Mouse (Mus musculus) B cell, adult 2 months (primary cell): ENCODE data around the gene Lin7b.
"Not testable (repeated sequence)": the region's sequence is repeated elsewhere in the genome, so short reads cannot be mapped to it uniquely, and the experiment has no call there.

ENCODE experiments used
- DNase-seq, 2 experiments: peaks; one replicate each; pipeline ENCODE4 v3.0.0; 2022

Gene Lin7b

DNA sequence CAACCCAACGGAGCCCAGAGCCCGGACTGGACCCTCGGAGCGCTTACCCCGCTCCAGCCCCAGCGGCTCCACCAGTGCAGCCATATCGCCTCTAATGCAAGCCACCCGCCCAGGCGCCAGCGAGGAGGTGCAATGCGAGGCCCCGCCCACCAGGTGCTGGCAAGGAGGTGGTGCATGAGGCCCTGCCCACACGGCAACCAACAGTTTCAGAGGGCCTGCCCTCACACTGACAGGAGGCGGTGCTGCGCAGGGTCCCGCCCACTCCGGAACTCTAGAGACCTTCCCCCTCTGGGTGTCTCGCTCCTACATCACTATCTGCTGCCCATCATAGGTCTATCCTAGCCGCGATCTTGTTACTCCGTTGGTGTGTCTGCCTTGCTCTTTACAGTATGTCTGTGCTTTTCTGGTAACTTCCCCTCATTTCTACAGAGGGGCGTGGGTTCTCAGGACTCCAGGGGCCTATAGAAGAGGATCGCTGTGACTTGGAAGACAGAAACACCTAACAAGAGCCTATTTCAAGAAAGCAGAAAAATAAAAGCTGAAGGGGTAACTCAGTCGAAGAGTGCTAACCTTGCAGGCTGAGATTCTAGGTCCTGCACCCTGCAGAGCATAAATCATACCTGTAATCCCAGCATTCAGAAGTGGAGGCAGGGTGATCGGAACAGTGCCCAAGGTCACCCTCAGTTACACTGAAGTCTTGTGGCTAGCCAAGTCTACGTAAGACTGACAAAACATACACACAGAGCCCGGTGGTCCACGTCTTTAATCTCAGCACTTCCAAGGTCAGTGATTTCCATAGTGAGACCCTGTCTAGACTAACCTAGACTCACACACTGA lies at the start of gene Lin7b:
Gene Lin7b, minus strand, starts transcription at position 109 of the 837 bp plus-strand sequence.
- DNase-seq, result peak; percentile 95 to 96

DNA sequence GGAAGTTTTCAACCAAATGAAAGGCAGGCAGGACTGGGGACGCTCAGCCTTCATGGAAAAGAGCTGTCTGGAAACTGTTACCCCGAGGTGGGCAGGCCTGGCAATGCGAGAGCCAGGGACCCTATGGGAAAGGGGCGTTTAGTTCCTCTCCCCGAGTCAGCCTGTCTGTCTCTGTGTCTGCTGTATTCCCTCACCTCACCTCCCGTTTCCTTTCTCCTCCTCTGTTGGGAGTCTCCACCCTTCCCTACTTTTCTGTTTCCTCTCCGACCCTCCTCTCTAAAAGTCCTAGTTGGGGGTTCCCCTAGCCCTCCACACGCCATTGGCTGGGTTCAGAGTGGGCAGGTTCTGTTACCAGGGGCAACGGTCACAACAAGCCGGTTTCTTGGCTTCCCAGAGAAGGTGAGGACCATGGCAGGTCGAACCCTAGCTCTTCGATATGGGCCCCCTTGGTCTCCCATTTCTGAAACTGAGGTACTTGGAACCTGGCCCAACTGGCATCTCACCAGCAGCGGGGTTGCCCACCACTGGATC lies 47.6 kb upstream of the Lin7b start:
- no peak for DNase-seq

DNA sequence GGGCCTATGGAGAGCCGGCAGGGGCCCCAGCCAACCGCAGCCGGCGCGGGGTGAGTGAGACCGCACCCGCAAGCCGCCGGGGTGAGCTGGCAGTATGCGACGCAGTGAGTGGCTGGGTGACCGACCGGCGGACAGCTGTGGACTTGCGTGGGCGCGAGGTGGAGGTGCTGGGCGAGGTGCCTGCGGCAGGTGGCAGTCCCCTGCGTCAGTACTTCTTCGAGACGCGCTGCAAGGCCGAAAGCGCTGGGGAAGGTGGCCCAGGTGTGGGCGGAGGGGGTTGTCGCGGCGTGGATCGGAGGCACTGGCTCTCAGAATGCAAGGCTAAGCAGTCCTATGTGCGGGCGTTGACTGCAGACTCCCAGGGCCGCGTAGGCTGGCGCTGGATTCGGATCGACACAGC lies 45.3 kb upstream of the Lin7b start:
- DNase-seq, result peak; percentile 23 to 27

DNA sequence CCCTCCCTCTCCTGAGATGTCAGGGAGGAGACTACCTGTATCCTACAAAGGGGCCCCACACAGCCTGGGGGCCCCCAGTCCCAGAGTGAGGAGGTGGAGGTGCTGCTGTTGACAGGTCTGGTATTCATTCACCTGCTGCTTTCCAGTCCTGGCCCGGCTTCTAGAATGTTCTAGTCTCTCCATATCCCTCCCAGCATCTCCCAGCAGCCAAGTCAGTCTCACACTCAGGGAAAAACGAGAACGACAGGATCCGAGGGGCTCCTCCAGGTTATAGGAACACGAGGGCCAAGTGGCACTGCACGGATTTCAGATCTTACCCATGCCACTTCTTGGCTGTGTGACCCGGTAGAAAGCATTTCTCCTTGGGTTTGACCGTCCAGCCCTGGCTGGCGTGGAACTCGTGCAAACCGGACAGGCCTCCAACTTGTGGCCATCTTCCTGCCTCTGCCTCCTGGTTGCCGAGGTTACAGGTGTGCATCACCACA lies 44.4 kb upstream of the Lin7b start:
- DNase-seq, result no peak

DNA sequence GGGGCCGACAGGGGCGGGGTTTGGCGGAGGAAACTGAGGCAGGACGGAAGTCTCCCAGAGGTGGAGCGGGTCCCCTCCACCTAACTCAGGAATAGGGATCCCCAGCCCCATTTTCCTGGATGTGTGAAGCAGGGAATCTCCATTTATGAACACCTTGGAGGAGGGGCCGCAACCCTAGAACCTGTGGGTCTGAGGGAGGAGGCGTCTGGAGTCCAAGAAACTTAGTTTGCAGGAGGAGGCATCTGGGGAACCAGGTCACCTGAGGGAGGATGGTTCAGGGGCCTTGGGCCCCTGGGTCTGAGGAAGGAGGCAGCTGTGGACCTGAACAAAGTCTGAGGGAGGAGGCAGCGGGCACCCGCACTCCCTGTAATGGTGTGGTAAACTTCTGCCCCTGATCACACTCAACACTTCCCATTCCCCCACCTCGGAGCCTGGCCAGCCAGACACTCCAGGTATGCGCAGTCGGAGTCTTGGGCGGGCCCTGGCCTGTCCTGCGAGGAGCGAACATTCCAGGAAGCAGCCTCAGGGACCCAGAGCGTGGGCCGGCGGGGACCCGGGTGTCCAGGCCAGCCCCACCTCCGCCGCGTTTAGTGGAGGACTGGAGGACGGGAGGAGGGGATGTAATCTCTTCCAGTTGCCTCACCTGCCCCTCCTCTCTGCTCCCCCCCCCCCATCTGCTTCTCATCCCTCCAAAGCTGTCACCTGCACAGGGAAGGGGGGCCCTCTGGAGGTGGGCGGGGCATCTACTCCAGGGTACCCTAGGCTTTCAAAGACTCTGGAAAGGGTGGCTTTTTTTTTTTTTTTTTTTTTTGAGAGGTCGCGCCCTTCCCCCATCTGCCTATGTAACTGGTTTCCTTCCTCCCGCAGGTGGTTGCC lies 43.7 kb upstream of the Lin7b start:
- DNase-seq, result peak; percentile 13 to 21

DNA sequence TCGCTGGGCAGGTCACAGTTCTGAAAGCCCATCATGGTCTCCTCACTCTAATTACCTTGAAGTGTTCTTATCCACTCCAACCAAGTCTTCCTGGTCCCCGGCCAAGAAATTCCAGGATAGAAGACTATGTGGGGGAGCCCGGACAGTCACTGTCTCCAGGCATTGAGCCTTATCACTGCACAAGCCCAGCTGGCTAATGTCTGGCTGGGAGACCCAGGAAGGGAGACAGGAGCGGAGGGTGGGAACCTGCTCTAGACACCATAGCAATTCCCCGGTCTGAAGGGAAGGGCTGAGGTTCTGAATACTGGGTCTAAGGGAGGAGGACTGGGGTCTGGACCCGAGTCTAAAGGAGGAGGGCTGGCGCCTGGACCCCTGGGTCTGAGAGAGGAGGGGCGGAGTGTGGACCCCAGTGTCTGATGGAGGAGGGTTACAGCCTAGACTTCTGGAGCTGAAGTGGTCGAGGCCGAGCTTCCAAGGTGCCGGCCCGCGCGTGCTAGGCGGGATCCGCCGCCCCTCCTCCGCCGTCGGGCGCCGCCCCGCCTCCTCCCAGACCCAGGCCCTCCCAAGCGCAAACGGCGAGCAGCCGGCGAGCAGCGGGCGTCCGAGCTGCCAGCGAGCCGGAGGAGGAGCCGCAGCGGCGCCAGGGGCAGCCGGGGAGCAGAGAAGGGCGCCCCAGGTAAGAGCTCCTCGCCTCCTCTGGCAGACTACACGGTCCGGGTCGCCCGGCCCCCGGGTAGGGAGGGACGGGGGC lies 42.9 kb upstream of the Lin7b start, which contains the start of gene Ntf5:
Gene Ntf5, plus strand, starts transcription at position 583 of the 751 bp plus-strand sequence.
- DNase-seq, result peak in 1 of 2 experiments; percentile 18

DNA sequence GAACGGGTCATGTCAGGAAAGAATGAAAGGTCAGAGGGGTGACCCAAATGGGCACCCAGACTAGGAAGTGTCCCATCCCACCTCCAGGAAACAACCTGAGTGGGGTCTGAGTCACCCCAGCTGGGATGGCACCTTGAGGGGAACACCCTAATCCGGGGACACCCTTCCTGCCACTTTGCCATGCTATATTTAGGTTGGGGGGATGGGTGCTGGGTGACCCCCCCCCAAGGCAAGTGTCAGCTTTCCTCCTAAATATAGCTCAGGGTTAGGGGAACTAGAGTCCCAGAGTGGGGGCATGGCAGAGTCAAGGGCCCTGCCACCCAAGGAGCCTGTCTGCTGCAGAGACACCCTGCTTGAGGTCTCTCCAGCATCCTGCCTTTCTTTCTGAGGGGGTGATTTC lies 42.0 kb upstream of the Lin7b start:
- no peak for DNase-seq

DNA sequence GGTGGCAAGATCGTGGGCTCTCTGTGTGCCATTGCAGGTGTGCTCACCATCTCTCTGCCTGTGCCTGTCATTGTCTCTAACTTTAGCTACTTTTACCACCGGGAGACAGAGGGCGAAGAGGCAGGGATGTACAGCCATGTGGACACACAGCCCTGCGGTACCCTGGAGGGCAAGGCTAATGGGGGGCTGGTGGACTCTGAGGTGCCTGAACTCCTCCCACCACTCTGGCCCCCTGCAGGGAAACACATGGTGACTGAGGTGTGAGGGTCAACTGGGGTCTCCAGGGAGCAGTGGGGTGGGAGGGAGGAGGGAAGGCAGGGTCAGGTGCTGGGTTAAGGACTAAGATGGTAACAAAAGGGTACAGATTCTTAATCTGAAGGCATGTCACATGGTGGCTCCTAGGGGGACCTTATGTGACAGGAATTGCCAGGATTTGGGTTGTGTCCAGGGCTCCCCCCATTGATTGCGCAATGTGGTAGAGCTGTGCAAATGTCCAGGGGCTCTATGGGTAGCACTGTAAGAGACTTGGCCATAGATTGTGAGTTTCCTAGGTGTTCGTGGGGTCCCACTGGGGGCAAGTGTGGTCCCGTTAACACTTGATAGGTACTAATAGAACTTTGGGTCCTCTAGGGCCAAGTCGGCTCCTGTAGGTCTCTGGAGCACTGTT lies 39.2 kb upstream of the Lin7b start:
- no peak for DNase-seq

DNA sequence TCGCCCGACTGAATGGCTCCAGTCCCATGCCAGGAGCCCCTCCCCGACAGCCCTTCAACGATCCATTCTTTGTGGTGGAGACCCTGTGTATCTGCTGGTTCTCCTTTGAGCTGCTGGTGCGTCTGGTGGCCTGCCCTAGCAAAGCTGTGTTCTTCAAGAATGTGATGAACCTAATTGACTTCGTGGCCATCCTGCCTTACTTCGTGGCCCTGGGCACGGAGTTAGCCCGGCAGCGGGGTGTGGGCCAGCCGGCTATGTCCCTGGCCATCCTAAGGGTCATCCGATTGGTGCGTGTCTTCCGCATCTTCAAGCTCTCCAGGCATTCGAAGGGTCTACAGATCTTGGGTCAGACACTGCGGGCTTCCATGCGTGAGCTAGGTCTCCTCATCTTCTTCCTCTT lies 38.6 kb upstream of the Lin7b start:
- DNase-seq, result no peak

DNA sequence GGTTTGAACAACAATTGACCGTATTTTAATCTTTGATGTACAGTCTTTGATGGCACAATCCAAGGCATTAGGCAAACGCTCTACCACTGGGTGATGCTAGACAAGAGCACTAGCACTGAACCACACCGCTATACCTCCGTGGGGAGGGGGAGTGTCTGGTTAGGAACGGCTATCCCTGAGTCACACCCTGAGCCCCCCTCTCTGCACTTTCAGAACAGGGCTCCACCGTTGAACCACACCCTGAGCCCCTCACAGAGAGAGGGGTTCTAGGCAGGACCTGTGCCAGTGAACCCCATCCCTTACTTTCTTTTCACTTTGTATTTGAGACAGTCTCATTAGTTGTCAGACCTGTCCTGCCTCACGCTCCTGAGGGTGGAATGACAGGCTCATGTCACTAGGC lies 38.0 kb upstream of the Lin7b start:
- no peak for DNase-seq

DNA sequence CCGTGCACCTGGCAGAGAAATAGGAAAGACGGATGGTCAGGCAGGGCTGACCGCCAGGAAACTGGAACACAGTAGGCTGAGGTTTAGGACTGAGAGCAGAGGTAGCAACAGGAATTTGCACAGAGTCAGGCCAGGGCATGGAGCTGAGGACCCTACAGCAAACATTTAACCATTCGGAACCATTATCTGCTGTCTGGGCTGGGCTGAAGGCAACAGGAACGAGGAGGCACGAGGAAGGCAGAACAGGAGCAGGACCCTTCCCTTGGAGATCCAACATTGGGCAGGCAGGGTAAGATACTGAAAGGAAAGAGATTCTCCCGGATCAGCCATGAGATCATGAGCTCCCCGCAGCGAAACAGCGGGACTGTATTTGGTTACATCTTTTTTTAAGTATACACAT lies 37.5 kb upstream of the Lin7b start:
- no peak for DNase-seq

DNA sequence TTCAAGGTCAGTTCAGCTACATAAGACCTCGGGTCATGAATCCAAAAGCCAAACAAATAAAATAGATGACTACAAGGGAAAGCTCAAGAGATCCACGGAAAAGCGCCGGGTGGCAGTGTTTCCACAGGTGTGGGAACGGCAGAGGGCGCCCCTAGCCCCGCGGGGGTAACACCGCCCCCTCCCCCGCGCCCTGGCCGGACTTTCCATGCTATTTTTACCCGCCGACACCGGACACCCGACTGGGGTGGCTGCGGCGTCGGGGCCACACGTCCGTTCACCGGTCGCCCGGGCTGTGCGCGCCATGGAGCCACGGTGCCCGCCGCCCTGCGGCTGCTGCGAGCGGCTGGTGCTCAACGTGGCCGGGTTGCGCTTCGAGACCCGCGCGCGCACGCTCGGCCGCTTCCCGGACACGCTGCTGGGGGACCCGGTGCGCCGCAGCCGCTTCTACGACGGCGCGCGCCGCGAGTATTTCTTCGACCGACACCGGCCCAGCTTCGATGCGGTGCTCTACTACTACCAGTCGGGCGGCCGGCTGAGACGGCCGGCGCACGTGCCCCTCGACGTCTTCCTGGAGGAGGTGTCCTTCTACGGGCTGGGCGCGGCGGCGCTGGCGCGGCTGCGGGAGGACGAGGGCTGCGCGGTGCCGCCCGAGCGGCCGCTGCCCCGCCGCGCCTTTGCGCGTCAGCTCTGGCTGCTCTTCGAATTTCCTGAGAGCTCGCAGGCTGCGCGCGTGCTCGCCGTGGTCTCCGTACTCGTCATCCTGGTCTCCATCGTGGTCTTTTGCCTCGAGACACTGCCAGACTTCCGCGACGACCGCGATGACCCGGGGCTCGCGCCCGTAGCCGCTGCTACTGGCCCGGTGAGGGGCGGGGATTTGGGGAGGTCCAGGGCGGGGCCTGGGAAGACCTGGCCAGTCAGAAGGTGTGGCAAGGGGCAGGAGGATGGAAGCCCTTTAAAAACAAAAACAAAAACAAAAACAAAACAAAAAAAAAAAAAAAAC lies 36.1 kb upstream of the Lin7b start:
- peak; percentile 16 to 36 for DNase-seq

DNA sequence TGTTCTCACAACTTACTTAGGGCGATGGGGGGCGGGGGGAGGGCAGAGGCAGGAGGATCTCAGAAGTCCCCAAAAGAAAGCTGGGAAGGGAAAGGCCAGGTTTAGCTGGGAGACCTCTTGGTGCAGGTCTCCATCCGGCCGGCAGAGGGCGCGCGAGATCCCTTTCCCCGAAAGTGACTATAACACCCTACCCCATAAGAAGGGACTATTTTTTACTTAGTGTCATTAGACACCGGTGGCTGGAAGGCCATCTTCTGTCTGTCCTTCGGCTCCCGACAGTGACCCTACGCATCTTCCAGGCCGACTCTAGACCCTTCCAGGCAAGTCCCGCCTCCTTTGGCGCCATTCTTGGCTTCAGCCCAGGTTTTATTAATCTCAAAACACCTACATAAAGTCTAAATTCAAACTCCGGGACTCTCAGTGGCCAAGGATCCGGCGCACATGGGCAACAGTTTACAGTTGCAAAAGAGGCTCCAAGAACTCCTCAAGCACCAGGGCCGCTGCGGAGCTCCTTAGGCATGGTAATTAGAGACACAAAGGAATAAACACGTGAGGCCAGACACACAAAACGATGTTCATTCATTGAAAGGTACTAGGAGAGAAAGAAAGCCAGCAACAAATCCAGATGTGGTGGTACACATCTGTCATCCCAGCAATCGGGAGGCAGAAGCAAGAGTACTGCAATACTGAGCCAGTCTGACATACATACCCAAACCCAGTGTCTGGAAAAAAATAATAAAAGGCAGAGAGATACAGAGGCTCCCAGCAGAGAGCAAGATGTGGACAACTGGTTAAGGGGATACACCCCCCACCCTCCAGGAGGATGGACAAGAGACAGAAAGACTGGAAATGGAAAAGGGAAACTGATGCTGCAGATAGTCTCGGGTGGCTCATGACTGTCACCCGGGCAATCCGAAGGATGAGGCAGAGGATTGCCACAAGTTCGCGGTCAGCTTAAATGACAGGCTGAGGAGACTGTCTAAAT lies 35.0 kb upstream of the Lin7b start, which contains the start of gene Kcna7:
Gene Kcna7, plus strand, starts transcription at position 563 of the 985 bp plus-strand sequence.
- peak; percentile 84 for DNase-seq

DNA sequence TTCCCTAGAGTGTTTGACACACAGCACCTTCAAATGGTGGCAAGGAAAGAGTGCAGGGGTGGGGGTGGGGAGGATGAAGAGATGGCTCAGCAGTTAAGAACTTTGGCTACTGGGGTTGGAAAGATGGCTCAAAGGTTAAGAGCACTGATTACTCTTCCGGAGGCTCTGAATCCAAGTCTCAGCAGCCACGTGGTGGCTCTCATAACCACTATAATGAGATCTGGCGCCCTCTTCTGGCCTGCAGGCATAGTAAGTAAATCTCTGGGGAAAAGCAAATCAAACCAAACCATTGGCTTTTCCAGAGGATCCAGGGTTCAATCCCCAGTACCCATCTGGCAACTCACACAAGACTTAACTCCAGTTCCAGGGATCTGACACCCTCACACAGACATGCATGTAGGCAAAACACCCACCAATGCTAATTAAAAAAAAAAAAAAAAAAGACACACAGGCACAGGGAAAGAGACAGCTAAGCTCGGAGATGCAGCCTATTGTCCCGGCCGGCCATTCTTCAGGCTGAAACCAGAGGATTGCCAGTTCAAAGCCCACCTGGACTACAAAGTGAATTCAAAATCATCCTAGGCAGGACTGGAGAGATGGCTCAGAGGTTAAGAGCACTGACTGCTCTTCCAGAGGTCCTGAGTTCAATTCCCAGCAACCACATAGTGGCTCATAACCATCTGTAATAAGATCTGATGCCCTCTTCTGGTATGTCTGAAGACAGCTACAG lies 33.3 kb upstream of the Lin7b start:
- DNase-seq, result peak; percentile 79 to 80

DNA sequence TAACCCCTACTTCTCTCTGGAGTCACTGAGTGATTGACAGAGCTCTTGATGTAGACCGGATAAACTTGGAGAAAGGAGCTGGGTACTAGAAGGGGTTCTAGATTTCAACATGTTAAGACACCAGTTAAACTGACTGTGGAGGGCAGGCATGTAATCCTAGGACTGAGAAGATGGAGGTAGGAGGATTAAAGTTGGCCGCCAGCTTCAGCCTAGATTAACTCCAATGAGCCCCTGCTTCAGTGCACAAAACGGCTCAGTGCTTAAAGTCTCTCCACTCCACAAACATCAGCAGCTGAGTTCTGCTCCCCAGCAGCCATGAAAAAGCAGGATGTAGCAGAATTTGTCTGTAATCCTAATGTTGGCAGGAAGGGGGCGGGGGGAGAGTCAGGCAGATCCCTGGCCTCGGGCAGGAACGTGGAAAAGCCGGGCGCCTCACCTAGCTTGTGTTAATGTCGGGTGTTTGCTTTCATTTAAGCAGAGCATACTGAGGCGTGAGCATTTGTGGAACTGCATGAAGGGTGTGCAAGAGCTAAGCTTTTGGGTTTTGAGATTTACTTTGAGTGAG lies 31.2 kb upstream of the Lin7b start:
- no peak for DNase-seq

DNA sequence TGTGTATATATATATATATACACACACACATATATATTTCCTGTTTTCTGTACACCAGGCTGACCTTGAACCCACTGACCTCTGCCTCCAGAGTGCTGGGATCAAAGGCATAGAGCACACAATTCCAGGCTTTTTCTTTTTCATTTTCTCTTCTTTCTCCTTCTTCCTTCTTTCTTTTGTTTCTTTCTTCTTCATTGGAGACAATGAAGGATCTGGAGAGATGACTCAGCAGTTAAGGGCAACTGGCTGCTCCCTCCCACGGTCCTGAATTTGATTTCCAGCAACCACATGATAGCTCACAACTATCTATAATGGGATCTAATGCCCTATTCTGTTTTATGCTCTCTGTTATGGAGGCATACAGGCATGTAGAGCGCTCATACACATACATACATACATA lies 26.4 kb upstream of the Lin7b start:
- DNase-seq, result no peak

DNA sequence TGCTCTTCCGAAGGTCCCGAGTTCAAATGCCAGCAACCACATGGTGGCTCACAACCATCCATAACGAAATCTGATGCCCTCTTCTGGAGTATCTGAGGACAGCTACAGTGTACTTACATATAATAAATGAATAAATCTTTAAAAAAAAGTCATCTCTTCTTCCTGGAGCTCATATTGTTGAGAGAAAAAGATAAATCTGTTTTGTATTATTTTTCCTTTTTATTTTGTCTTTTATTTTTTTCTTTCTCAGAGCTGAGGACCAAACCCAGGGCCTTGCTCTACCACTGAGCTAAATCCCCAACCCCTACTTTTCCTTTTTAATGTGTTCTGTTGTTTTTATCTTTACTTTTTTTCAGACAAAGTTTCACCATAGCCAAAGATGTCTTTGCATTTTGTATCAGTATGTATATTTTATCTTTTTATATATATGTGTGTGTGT lies 26.0 kb upstream of the Lin7b start:
- DNase-seq, result not testable (repeated sequence)
